Mouse (Mus musculus): ENCODE data around the gene Nt5dc2. TPM values are rescaled to one million over a fixed set of nuclear protein-coding genes. Genes with fewer than 3 reads are reported as not detected.

The Nt5dc2 gene
- polyA plus RNA-seq, 1 experiment = 20.2 TPM

- DNase-seq (ENCODE audit: extremely low spot score in 1 of 2, low spot score in 1 of 2) = no peak
Measured at GRCm38 (mm10) chr14:31165991-31166630, 35.3 kb downstream of the Nt5dc2 start.

DNA sequence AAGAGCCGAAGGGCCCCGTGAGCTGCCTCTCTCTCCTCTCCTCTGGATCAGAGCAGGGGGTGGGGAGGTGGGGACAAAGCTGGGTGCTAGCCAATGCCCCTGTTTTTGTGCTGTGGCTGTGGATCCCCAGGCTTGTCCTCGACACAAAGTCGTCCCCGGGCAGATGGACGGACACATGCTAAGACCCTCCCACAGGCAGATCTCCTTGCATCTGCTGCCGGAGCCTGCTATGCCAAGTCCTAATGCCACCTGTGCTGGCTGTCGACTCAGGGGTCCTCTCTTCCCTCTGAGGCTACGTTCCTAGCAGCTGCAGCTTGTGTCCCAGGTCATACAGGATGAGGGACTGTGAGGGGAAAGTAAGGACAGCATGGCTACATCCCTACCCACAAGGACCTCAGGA is 36.0 kb downstream of the Nt5dc2 start:
- DNase-seq (ENCODE audit: extremely low spot score in 1 of 2, low spot score in 1 of 2) = no peak

- DNase-seq (ENCODE audit: extremely low spot score in 1 of 2, low spot score in 1 of 2) = no peak
Measured at GRCm38 (mm10) chr14:31168425-31168824, 37.6 kb downstream of the Nt5dc2 start, which contains the start of gene Stab1. Gene Stab1, minus strand, starts transcription at chr14:31168641.

- DNase-seq (ENCODE audit: extremely low spot score in 1 of 2, low spot score in 1 of 2) = no peak
Measured at GRCm38 (mm10) chr14:31169508-31169907, 38.7 kb downstream of the Nt5dc2 start.

DNA sequence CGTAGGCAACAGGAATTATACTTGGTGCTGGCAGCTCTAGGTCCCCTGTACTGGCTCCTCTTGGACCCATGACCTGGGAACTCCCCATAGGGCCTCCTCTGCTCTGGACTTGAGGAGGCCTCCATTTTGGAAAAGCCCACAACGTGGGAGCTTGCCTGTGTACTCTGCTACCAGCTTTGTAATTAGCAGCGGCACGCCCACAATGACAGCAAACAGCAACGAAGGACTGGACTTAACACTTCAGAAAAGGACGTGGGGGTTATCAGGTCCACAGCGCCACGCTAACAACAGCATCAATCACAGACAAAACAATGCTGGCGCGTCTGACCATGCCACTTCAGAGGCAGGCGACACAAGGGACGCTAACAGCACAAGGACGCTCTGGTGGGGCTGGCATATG is 40.1 kb downstream of the Nt5dc2 start:
- DNase-seq (ENCODE audit: extremely low spot score in 1 of 2, low spot score in 1 of 2) = no peak

DNA sequence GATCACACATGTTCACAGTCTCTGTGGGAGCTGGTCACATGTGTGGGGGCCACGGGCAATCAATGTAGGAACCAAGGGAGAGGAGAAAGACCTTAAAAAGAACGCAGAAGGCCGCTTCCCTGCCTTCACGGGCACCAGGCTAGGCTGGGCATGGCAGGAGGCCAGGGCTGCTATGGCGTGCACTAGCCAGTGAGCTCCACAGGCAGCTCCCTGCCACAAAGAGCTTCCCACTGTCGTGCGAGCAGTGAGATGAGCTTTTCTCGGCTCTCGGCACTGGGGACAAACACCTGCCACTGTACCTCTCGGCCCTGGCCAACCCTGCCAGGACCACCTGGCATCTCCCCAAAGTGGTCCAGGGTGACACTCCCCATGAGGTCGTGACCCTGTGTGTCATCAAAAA is 40.5 kb downstream of the Nt5dc2 start:
- no peak for DNase-seq (ENCODE audit: extremely low spot score in 1 of 2, low spot score in 1 of 2)

GRCm38 (mm10) chr14:31171821-31172220 is 41.0 kb downstream of the Nt5dc2 start:
- DNase-seq (ENCODE audit: extremely low spot score in 1 of 2, low spot score in 1 of 2) = no peak

- DNase-seq (ENCODE audit: extremely low spot score in 1 of 2, low spot score in 1 of 2) = no peak
Measured at GRCm38 (mm10) chr14:31172781-31173455, 42.1 kb downstream of the Nt5dc2 start.

- no peak for DNase-seq (ENCODE audit: extremely low spot score in 1 of 2, low spot score in 1 of 2)
Measured at GRCm38 (mm10) chr14:31173537-31173936, 42.7 kb downstream of the Nt5dc2 start.

- DNase-seq (ENCODE audit: extremely low spot score in 1 of 2, low spot score in 1 of 2) = no peak
Measured at GRCm38 (mm10) chr14:31177287-31177686, 46.4 kb downstream of the Nt5dc2 start.

- no peak for DNase-seq (ENCODE audit: extremely low spot score in 1 of 2, low spot score in 1 of 2)
Measured at GRCm38 (mm10) chr14:31177715-31178114, 46.9 kb downstream of the Nt5dc2 start.

GRCm38 (mm10) chr14:31179677-31180365 is 49.0 kb downstream of the Nt5dc2 start:
- no peak for DNase-seq (ENCODE audit: extremely low spot score in 1 of 2, low spot score in 1 of 2)

DNA sequence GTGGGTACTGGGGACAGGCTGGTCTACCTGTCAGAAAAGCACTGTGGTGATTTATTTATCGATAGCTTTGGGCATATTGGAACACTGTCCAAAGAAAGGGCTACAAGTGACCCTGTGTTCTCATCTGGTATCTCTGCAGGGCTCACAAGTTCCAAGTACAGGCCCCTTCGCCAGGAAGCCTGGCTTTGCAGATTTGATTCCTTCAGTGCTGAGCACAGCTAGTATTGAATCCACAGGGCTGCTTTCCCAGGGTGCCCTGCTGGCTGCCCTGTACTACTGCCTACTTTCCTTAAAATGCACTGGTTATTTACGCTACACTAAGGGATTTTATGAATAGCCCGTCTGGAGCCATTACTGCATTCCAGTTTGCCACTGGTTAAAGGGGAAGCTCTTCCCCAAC is 50.7 kb downstream of the Nt5dc2 start:
- DNase-seq (ENCODE audit: extremely low spot score in 1 of 2, low spot score in 1 of 2) = no peak

DNA sequence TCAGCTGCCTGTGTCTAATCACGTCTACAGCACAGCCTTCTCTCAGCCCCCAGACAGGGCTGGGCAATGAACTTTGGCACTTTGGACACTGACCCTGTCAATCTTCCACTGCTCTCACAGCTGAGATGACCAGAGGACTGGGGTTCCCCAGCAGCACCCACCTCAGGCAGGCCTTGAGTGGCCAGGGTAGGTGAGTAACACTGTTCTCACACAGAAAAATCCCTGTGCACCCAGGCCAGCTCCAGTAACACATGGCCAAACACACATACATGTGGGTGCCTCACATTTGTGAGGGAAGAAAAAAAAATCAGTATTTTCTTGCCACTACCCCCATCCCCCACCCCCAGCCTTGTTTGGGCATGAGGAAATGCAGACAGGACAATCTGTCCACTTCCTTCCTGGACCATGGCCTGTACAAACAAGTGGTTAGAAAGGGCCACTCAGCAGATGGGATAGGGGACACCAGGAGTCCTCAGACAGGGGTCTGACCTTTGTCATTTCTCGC is 52.0 kb downstream of the Nt5dc2 start:
- no peak for DNase-seq (ENCODE audit: extremely low spot score in 1 of 2, low spot score in 1 of 2)

DNA sequence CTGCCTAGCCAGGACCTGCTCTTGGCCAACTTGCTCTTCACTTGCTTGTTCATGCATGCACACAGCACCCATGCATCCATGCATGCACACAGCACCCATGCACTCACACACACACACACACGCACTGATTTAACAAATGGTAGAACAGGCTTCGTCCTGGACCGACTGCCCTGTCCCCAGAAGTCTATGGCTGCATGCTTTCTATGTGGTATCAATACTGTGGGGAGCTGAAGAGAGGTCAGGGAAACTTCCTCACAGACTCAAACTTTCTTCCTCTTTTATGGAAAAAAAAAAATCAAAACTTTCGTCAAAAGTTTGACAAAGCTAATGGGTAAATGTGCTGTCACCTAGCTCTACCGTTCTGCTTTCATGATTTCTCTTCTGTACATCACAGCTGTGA is 52.7 kb downstream of the Nt5dc2 start:
- no peak for DNase-seq (ENCODE audit: extremely low spot score in 1 of 2, low spot score in 1 of 2)

GRCm38 (mm10) chr14:31184195-31184594 is 53.3 kb downstream of the Nt5dc2 start:
- no peak for DNase-seq (ENCODE audit: extremely low spot score in 1 of 2, low spot score in 1 of 2)

DNA sequence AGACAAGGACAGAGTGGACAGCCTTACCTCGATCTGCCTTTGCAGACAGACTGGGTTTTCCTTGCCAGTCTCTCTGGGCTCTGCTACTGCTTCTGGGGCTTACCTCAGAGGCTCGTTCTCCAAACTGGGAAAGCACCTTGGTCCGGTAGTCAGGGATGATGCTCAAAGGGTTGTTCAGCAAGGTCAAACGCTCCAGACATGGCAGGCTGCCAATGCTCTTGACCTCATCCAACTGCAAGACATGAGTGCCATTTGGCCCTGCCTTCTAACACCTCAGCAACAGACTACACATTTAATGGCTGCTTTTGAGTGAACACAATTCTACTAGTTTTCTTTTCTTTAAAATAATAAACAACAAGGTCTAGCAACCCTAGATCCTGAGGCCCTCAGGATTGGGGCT is 55.8 kb downstream of the Nt5dc2 start:
- DNase-seq (ENCODE audit: extremely low spot score in 1 of 2, low spot score in 1 of 2) = no peak

Other genes starting within 250 kb of the Nt5dc2 start
- 0.08 and 0.13 TPM in 2 replicates for gene Itih4, start 244.6 kb upstream of the Nt5dc2 start, polyA plus RNA-seq (2012; rRNA removed)
- gene Itih3, start 207.3 kb upstream of the Nt5dc2 start, polyA plus RNA-seq (2012; rRNA removed) = 26.1 and 28.7 TPM in 2 replicates
- gene Itih1, start 187.8 kb upstream of the Nt5dc2 start, polyA plus RNA-seq (2012; rRNA removed) = not detected in 2 replicates
- 13.4 and 14.3 TPM in 2 replicates for gene Nek4, start 179.7 kb upstream of the Nt5dc2 start, polyA plus RNA-seq (2012; rRNA removed)
- 118 and 124 TPM in 2 replicates for gene Glt8d1, start 129.7 kb upstream of the Nt5dc2 start, polyA plus RNA-seq (2012; rRNA removed)
- gene Spcs1, start 129.4 kb upstream of the Nt5dc2 start, polyA plus RNA-seq (2012; rRNA removed) = 226 and 247 TPM in 2 replicates
- 18.5 and 20.4 TPM in 2 replicates for gene Pbrm1, start 111.9 kb upstream of the Nt5dc2 start, polyA plus RNA-seq (2012; rRNA removed)
- 61.6 and 64.0 TPM in 2 replicates for gene Gnl3, start 111.9 kb upstream of the Nt5dc2 start, polyA plus RNA-seq (2012; rRNA removed)
- 25.7 and 29.9 TPM in 2 replicates for gene Smim4, start 2.1 kb upstream of the Nt5dc2 start, polyA plus RNA-seq (2012; rRNA removed)
- gene Stab1, start 37.6 kb downstream of the Nt5dc2 start, polyA plus RNA-seq (2012; rRNA removed) = 15.5 and 19.1 TPM in 2 replicates
- gene Tnnc1, start 77.3 kb downstream of the Nt5dc2 start, polyA plus RNA-seq (2012; rRNA removed) = 51.3 and 55.5 TPM in 2 replicates
- gene Nisch, start 85.9 kb downstream of the Nt5dc2 start, polyA plus RNA-seq (2012; rRNA removed) = 343 and 370 TPM in 2 replicates
- 3.5 and 3.9 TPM in 2 replicates for gene Sema3g, start 86.8 kb downstream of the Nt5dc2 start, polyA plus RNA-seq (2012; rRNA removed)
- 4.5 and 5.9 TPM in 2 replicates for gene Phf7, start 120.3 kb downstream of the Nt5dc2 start, polyA plus RNA-seq (2012; rRNA removed)
- gene Bap1, start 120.4 kb downstream of the Nt5dc2 start, polyA plus RNA-seq (2012; rRNA removed) = 131 and 145 TPM in 2 replicates
- gene Dnah1, start 192.8 kb downstream of the Nt5dc2 start, polyA plus RNA-seq (2012; rRNA removed) = 4.9 and 6.1 TPM in 2 replicates
- 32.1 and 33.7 TPM in 2 replicates for gene Capn7, start 205.6 kb downstream of the Nt5dc2 start, polyA plus RNA-seq (2012; rRNA removed)